Mouse (Mus musculus): ENCODE measurements at regions not wholly inside any gene's neighbourhood (a gene's known extent, or its start where the extent isn't known, plus 50 kb on each side); places are given as distances from the start of the nearest gene placed in this dataset.

- TF ChIP-seq POLR2A (IDR thresholded peaks at IDR 0.05; ENCODE audit: borderline replicate concordance, extremely low read depth, low read depth, low read length) (no peak), CTCF (IDR thresholded peaks at IDR 0.05; ENCODE audit: insufficient read depth, low read length) (no peak)
Measured at GRCm38 (mm10) chr8:10760851-10761693, 247.2 kb downstream of the Irs2 start.

Data from lung, adult 2 months (tissue).